Mouse (Mus musculus): ENCODE data around the gene Apoc2. TPM values are rescaled to one million over a fixed set of nuclear protein-coding genes. Genes with fewer than 3 reads are reported as not detected.
A peak's percentile ranks its signal among the peaks of the same experiment; 100 is the strongest.

The Apoc2 gene
- polyA plus RNA-seq, 1 experiment from 2014 or later = 2.4 TPM

DNA sequence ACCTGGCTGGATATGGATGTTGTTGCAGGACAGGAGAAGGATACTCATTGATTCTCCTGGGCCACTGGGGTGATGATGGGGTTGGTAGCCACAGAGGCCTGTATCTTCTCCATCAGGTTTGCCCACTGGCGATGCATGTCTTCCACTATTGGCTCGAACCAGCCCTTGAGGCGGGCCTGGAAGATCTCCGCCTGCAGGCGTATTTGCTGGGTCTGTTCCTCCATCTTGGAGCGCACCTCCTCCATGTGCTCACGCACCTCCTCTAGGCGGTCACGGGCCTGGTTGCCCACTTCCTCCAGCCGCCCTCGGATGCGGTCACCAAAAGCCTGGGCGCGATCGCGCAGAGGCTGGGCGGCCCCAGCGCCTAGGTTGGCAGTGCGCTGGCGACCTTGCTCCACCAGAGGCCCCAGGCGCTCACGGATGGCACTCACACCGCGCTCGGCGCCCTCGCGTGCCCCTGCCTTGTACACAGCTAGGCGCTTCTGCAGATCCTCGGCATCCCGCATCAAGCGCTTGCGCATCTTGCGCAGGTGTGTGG lies 18.7 kb upstream of the Apoc2 start:
- ATAC-seq (replicated peaks; ENCODE audit: low FRiP score, low read depth) = no peak
- Histone ChIP-seq H3K4me3 (replicated peaks; ENCODE audit: low read depth, low read length) (no peak overlapping the region), H3K4me2 (ENCODE audit: low read length) (no peak overlapping the region), H3K4me1 (replicated peaks; ENCODE audit: insufficient read depth, low read length) (peaks cover 13% of the 10 kb centered on the region), H3K27me3 (ENCODE audit: insufficient read depth, low read length) (no peaks in the 10 kb centered on the region), H3K9me3 (replicated peaks; ENCODE audit: low read length) (no peaks in the 10 kb centered on the region), H3K36me3 (ENCODE audit: insufficient read depth, low read length) (no peaks in the 10 kb centered on the region), H3K9ac (ENCODE audit: low read depth, low read length) (no peak overlapping the region), H3K27ac (no peak overlapping the region)
- no peak for TF ChIP-seq CTCF (IDR thresholded peaks at IDR 0.05; ENCODE audit: low read depth)
- 97% methylated on average over 34 of the region's 34 CpGs for WGBS
- DNase-seq (ENCODE audit: low spot score) = no peak

DNA sequence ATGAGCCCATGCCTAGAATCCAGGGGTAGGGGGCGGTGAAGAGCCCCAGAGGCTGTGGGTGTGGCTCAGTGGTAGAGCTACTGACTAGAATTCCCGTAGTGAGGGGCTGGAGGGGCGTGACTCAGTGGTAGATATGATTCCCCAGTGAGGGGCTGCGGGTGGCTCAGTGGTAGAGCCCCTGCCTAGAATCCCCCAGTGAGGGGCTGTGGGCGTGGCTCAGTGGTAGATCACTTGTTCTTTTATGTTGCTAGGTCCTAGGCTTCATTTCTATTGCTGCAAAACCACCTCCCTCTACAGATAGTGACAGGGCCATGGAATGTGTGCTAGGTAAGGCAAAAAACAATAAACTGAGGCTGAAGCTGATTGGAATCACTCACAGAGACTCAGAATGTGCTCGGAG lies 18.1 kb upstream of the Apoc2 start:
- peaks cover 12% of the 10 kb centered on the region for H3K4me1 ChIP-seq (replicated peaks; ENCODE audit: insufficient read depth, low read length)
- no peaks in the 10 kb centered on the region for H3K9me3 ChIP-seq (replicated peaks; ENCODE audit: low read length)
- H3K4me3 ChIP-seq (replicated peaks; ENCODE audit: low read depth, low read length) = no peak overlapping the region
- TF ChIP-seq CTCF (IDR thresholded peaks at IDR 0.05; ENCODE audit: low read depth) = no peak
- H3K36me3 ChIP-seq (ENCODE audit: insufficient read depth, low read length) = no peaks in the 10 kb centered on the region
- 89% methylated on average over 6 of the region's 6 CpGs for WGBS
- H3K27me3 ChIP-seq (ENCODE audit: insufficient read depth, low read length) = no peaks in the 10 kb centered on the region
- DNase-seq (ENCODE audit: low spot score) = no peak
- H3K4me2 ChIP-seq (ENCODE audit: low read length) = no peak overlapping the region
- H3K9ac ChIP-seq (ENCODE audit: low read depth, low read length) = no peak overlapping the region
- ATAC-seq (replicated peaks; ENCODE audit: low FRiP score, low read depth) = no peak
- H3K27ac ChIP-seq = no peak overlapping the region

DNA sequence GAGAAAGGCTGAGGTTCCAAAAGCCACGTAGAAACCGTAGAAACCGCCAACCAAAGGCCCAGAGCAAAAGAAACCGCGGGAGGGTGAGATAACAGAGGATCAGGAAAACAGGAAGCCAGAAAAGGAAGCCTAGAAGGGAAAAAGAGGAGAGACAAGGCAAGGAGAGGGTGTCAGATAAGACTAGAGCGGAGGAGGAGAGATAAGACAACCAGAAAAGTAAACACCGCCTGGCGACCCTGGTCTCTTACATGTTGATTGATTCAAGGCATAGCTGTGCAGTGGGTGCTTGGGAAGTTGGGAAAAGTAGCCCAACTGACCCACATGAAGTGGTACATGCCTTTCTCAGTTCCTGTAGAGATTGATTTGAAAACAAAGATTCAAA lies 17.5 kb upstream of the Apoc2 start:
- TF ChIP-seq CTCF (IDR thresholded peaks at IDR 0.05; ENCODE audit: low read depth) = no peak
- Histone ChIP-seq H3K4me1 (replicated peaks; ENCODE audit: insufficient read depth, low read length) (peaks cover 5% of the 10 kb centered on the region), H3K4me3 (replicated peaks; ENCODE audit: low read depth, low read length) (no peak overlapping the region), H3K27me3 (ENCODE audit: insufficient read depth, low read length) (no peaks in the 10 kb centered on the region), H3K27ac (no peak overlapping the region), H3K4me2 (ENCODE audit: low read length) (no peak overlapping the region), H3K9ac (ENCODE audit: low read depth, low read length) (no peak overlapping the region), H3K9me3 (replicated peaks; ENCODE audit: low read length) (no peaks in the 10 kb centered on the region), H3K36me3 (ENCODE audit: insufficient read depth, low read length) (no peaks in the 10 kb centered on the region)
- 37% methylated on average over 8 of the region's 8 CpGs for WGBS
- ATAC-seq (replicated peaks; ENCODE audit: low FRiP score, low read depth) (no peak), DNase-seq (ENCODE audit: low spot score) (no peak)

DNA sequence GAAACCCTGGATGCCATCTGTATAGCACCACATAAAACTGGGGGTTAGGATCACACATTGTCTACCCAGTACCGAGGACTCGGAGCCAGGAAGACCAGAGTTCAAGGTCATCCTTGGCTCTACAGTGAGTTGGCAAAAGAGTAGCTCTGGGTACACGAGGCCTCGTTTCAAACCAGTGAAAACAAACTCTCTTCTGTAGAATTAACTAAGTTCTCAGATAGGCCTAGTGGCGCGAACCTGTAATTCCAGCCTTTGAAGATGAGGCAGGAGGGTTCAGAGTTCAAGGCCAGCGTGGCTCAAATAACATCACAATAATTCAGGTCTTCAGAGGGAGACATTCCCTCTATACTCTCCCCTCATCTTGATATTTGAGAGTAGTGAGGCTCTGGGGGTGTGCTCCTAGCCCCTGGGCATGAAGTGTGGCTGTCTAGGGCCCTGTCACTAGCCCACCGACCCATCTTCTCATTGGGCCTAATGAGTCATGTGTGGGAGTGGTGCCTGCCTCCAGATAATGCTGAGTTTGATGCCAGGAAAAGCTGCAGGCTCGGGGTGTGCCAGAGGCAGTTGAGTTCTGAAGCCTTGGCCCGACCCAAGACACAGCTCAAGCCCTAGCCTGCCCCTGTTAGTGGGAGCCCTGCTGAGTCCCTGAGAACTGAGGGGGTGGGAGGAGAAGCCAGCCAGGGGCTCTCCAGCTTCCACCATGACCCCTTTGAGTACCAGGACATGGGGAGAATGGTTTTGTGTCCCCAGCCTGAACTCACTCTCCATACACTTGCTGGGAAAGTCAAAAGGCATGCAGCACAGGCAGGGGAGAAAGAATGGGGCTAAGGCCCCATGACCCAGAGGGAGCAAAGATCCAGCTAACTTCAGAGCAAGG lies 16.8 kb upstream of the Apoc2 start:
- TF ChIP-seq CTCF (IDR thresholded peaks at IDR 0.05; ENCODE audit: low read depth) = no peak
- Histone ChIP-seq H3K4me3 (replicated peaks; ENCODE audit: low read depth, low read length) (no peak overlapping the region), H3K9ac (ENCODE audit: low read depth, low read length) (no peak overlapping the region), H3K27me3 (ENCODE audit: insufficient read depth, low read length) (no peaks in the 10 kb centered on the region), H3K4me2 (ENCODE audit: low read length) (no peak overlapping the region), H3K27ac (no peak overlapping the region), H3K9me3 (replicated peaks; ENCODE audit: low read length) (no peaks in the 10 kb centered on the region), H3K4me1 (replicated peaks; ENCODE audit: insufficient read depth, low read length) (peaks cover 5% of the 10 kb centered on the region), H3K36me3 (ENCODE audit: insufficient read depth, low read length) (no peaks in the 10 kb centered on the region)
- 64% methylated on average over 10 of the region's 10 CpGs for WGBS
- ATAC-seq (replicated peaks; ENCODE audit: low FRiP score, low read depth) (no peak), DNase-seq (ENCODE audit: low spot score) (no peak)

DNA sequence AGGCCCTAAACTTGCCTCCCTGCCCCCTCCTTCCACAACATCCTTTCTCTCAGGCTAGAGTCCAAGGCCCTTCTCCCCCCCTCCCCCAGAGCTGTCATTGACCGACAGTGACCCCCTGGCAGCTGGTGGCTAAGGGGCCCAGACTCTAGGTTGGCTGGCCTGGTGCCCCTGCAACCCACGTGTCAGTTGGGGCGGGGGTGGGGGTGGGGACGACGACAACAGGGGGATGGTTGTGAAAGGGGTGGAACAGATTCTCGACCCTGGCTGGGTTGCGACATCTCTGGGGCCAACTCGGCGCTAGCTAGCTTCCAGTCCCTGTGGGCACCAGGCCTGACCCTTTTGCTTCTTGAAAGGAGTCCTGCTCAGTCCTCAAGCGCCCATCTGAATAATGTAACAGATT lies 15.7 kb upstream of the Apoc2 start:
- peaks cover 5% of the 10 kb centered on the region for H3K4me1 ChIP-seq (replicated peaks; ENCODE audit: insufficient read depth, low read length)
- no peak overlapping the region for H3K4me3 ChIP-seq (replicated peaks; ENCODE audit: low read depth, low read length)
- DNase-seq (ENCODE audit: low spot score) = no peak
- no peaks in the 10 kb centered on the region for H3K27me3 ChIP-seq (ENCODE audit: insufficient read depth, low read length)
- no peaks in the 10 kb centered on the region for H3K9me3 ChIP-seq (replicated peaks; ENCODE audit: low read length)
- no peak for TF ChIP-seq CTCF (IDR thresholded peaks at IDR 0.05; ENCODE audit: low read depth)
- ATAC-seq (replicated peaks; ENCODE audit: low FRiP score, low read depth) = peak; percentile 35; the same call in 1 of the 2 replicates
- H3K36me3 ChIP-seq (ENCODE audit: insufficient read depth, low read length) = no peaks in the 10 kb centered on the region
- no peak overlapping the region for H3K27ac ChIP-seq
- H3K9ac ChIP-seq (ENCODE audit: low read depth, low read length) = no peak overlapping the region
- WGBS = 24% methylated on average over 10 of the region's 10 CpGs
- no peak overlapping the region for H3K4me2 ChIP-seq (ENCODE audit: low read length)

DNA sequence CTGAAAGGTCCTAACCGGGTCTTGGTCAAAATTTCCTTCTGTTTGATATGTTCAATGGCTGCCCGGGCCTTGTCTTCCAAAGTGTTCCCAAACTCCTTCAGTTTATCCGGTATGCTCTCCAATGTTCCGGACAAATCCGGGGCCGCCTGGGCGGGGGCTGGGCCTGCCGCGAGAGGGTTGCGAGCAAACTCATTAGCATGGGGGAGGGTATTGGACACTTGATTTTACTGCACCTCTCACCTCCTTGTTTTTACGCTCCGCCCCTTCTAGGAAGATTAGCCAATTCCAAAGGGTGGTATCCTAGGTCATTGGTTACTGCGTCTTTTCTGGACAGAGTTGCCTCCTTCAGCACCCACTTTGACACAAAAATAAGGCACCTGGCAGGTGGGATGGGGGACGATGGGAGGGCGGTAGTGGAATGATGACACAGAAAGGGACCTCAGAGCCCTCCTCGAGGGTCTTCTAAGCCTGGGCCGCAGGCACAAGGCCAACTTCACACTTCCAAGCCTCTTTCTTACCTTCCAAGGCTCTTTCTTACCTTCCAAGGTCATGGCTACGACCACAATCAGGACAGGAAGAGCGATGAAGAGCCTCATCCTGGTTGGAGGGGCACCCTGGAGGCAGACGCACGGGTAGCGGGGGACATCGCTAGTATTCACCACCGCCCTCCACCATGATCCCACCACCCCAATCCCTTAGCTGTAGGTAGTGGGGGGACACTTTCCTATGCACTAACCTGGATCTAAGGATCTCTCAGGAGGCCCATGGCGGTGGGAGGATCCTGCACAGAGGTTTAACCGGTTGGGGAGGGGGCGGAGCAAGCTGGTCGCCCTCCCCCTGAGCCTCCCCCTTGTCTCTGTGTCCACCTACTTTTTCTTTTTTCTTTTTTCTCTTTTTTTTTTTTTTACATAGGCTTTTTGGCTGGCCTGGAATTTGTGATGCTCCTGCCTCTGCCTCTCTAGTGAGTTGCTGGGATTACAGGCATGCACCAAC lies 14.4 kb upstream of the Apoc2 start, which contains the start of gene Apoc1:
Gene Apoc1 (minus strand): TSS at position 788 of the 993 bp plus-strand sequence.
- Histone ChIP-seq H3K27me3 (ENCODE audit: insufficient read depth, low read length) (no peaks in the 10 kb centered on the region), H3K4me1 (replicated peaks; ENCODE audit: insufficient read depth, low read length) (peaks cover 5% of the 10 kb centered on the region), H3K27ac (0 out of 2 replicates have a peak within 1 kb of the TSS, but pooled peaks have one; percentile 36), H3K9ac (ENCODE audit: low read depth, low read length) (no peak within 1 kb of the TSS), H3K36me3 (ENCODE audit: insufficient read depth, low read length) (no peaks in the 10 kb centered on the region), H3K4me2 (ENCODE audit: low read length) (no peak within 1 kb of the TSS), H3K9me3 (replicated peaks; ENCODE audit: low read length) (no peaks in the 10 kb centered on the region), H3K4me3 (replicated peaks; ENCODE audit: low read depth, low read length) (no peak within 1 kb of the TSS)
- DNase-seq (ENCODE audit: low spot score) (no peak), ATAC-seq (replicated peaks; ENCODE audit: low FRiP score, low read depth) (no peak)
- 45% methylated on average over 28 of the region's 28 CpGs for WGBS
- no peak for TF ChIP-seq CTCF (IDR thresholded peaks at IDR 0.05; ENCODE audit: low read depth)
